Mouse (Mus musculus) heart, postnatal 0 days (tissue): ENCODE measurements at regions not wholly inside any gene's neighbourhood (a gene's known extent, or its start where the extent isn't known, plus 50 kb on each side); places are given as distances from the start of the nearest gene placed in this dataset.

Experiments
- ATAC-seq: fragments of 200-750 bp; cut with Nextera tagmentation; 2 replicates; pipeline ENCODE4 v1.8.0; 2017; ENCODE audit warnings: low read depth, moderate number of reproducible peaks, moderate library complexity; ENCODE audit not compliant: insufficient read depth
- DNase-seq: peaks from one replicate; pipeline ENCODE4 v3.0.0-alpha.2; 2016; ENCODE audit warnings: low spot score
- H3K27ac ChIP-seq: fragments of 300-500 bp; sonication (generic); 2 replicates; pipeline ENCODE4 v1.5.1; 2014; ENCODE audit warnings: low read depth, mild to moderate bottlenecking
- H3K27me3 ChIP-seq: fragments of 300-500 bp; sonication (generic); 2 replicates; pipeline ENCODE4 v1.6.1; 2014; ENCODE audit warnings: low read length, mixed read lengths; ENCODE audit not compliant: control insufficient read depth, insufficient read depth
- H3K36me3 ChIP-seq: fragments of 300-500 bp; sonication (generic); replicated peaks from 2 replicates; pipeline ENCODE4 v1.6.1; 2014; ENCODE audit warnings: low read length, mixed read lengths; ENCODE audit not compliant: control insufficient read depth, insufficient read depth
- H3K4me1 ChIP-seq: fragments of 300-500 bp; sonication (generic); 2 replicates; pipeline ENCODE4 v1.6.1; 2014; ENCODE audit warnings: antibody characterized with exemption; ENCODE audit not compliant: control insufficient read depth, insufficient read depth
- H3K4me2 ChIP-seq: fragments of 300-500 bp; sonication (generic); 2 replicates; pipeline ENCODE4 v1.6.1; 2014; ENCODE audit warnings: low read depth, mild to moderate bottlenecking, low read length, moderate library complexity
- H3K4me3 ChIP-seq: fragments of 300-500 bp; sonication (generic); 2 replicates; pipeline ENCODE4 v1.5.1; 2014; ENCODE audit warnings: low read depth, low read length
- H3K9ac ChIP-seq: fragments of 300-500 bp; sonication (generic); replicated peaks from 2 replicates; pipeline ENCODE4 v1.6.1; 2014; ENCODE audit warnings: low read depth, low read length, mixed read lengths
- H3K9me3 ChIP-seq: fragments of 300-500 bp; sonication (generic); replicated peaks from 2 replicates; pipeline ENCODE4 v1.6.1; 2016; ENCODE audit warnings: low read length; ENCODE audit not compliant: control insufficient read depth
- CTCF ChIP-seq: IDR thresholded peaks from 2 replicates; pipeline ENCODE4 v1.5.1; 2016; ENCODE audit warnings: antibody characterized with exemption, control low read depth, low read depth
- EP300 ChIP-seq: IDR thresholded peaks from 2 replicates; pipeline ENCODE4 v1.6.1; 2016; ENCODE audit warnings: antibody characterized with exemption, low read depth
- WGBS: fragments of 180-500 bp; shearing (Covaris S2); extraction: QIAGEN DNeasy Blood & Tissue Kit; methylation state at CpG from one replicate; pipeline ENCODE4 v1.1.7; 2014; 5-methylcytosine and 5-hydroxymethylcytosine counted together

DNA sequence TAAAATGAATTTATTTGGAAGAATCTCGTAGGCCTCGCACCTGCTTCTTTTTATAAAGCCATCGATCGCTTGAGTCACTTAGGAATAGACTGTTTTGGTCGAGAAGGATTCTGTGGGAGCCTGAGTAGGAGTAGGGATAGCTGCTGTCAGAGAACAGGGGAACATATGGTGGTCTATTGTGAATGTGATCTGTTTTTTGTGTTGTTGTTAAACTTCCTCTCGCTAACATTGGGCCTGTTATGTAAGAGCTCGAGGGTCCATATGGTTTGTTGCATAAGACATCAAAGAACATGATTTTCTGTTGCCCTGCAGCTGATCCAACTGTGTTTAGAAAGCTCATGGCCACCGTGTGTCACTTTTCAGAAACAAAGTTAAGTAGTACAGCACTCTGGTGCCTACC lies 126.9 kb upstream of the Jun start:
- WGBS, result 80% methylated on average over 8 of the region's 8 CpGs
- TF ChIP-seq EP300 (no peak), CTCF (no peak)
- DNase-seq, result no peak
- no peak overlapping the region for H3K4me3 ChIP-seq
- H3K27me3 ChIP-seq, result no peaks in the 10 kb centered on the region
- no peaks in the 10 kb centered on the region for H3K36me3 ChIP-seq
- H3K4me1 ChIP-seq, result no peaks in the 10 kb centered on the region
- H3K4me2 ChIP-seq, result no peak overlapping the region
- no peaks in the 10 kb centered on the region for H3K9me3 ChIP-seq
- no peak for ATAC-seq
- no peak overlapping the region for H3K27ac ChIP-seq
- no peak overlapping the region for H3K9ac ChIP-seq

DNA sequence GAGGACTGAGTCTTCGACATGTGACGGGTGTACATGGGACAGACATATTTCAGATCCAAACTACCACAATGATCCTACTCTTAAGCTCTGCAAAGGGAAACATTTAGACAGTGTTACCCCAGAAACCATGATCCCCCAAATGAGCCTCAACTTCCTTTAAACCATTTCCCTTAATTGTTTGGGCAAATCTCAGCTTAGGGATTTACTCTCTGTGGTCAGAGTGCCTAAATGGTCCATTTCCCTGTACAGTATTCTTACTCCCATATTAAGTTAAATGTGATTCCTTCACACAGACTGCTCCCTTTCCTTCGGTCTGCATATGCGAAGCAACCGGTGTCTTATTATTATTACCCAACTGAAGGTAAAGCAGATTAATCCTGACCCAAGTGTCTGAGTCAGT lies 128.4 kb upstream of the Jun start:
- no peaks in the 10 kb centered on the region for H3K27me3 ChIP-seq
- ATAC-seq (no peak), DNase-seq (no peak)
- 95% methylated on average over 5 of the region's 5 CpGs for whole genome bisulfite sequencing
- H3K9me3 ChIP-seq, result no peaks in the 10 kb centered on the region
- H3K4me2 ChIP-seq, result no peak overlapping the region
- H3K9ac ChIP-seq, result no peak overlapping the region
- H3K4me1 ChIP-seq, result peaks cover 5% of the 10 kb centered on the region; the same call in 1 of the 2 replicates
- TF ChIP-seq CTCF, result no peak
- no peak for TF ChIP-seq EP300
- H3K27ac ChIP-seq, result no peak overlapping the region
- H3K4me3 ChIP-seq, result no peak overlapping the region
- no peaks in the 10 kb centered on the region for H3K36me3 ChIP-seq

- ATAC-seq (no peak), DNase-seq (no peak)
- Histone ChIP-seq H3K4me3 (no peak overlapping the region), H3K36me3 (no peaks in the 10 kb centered on the region), H3K27me3 (no peaks in the 10 kb centered on the region), H3K27ac (no peak overlapping the region), H3K4me2 (no peak overlapping the region), H3K9me3 (no peaks in the 10 kb centered on the region), H3K9ac (no peak overlapping the region), H3K4me1 (peaks cover 5% of the 10 kb centered on the region; the same call in 1 of the 2 replicates)
- TF ChIP-seq CTCF (no peak), EP300 (no peak)
Measured at GRCm38 (mm10) chr4:95180999-95181398, 129.0 kb upstream of the Jun start.

GRCm38 (mm10) chr4:95184180-95184579 lies 132.2 kb upstream of the Jun start:
- no peak for TF ChIP-seq EP300
- TF ChIP-seq CTCF, result no peak
- Histone ChIP-seq H3K27me3 (no peaks in the 10 kb centered on the region), H3K4me3 (no peak overlapping the region), H3K27ac (no peak overlapping the region), H3K9ac (no peak overlapping the region), H3K36me3 (no peaks in the 10 kb centered on the region), H3K9me3 (no peaks in the 10 kb centered on the region), H3K4me1 (peaks cover 5% of the 10 kb centered on the region; the same call in 1 of the 2 replicates), H3K4me2 (no peak overlapping the region)
- ATAC-seq, result no peak; the same call in 1 of the 2 replicates
- no peak for DNase-seq
- WGBS, result 41% methylated on average over 4 of the region's 4 CpGs

DNA sequence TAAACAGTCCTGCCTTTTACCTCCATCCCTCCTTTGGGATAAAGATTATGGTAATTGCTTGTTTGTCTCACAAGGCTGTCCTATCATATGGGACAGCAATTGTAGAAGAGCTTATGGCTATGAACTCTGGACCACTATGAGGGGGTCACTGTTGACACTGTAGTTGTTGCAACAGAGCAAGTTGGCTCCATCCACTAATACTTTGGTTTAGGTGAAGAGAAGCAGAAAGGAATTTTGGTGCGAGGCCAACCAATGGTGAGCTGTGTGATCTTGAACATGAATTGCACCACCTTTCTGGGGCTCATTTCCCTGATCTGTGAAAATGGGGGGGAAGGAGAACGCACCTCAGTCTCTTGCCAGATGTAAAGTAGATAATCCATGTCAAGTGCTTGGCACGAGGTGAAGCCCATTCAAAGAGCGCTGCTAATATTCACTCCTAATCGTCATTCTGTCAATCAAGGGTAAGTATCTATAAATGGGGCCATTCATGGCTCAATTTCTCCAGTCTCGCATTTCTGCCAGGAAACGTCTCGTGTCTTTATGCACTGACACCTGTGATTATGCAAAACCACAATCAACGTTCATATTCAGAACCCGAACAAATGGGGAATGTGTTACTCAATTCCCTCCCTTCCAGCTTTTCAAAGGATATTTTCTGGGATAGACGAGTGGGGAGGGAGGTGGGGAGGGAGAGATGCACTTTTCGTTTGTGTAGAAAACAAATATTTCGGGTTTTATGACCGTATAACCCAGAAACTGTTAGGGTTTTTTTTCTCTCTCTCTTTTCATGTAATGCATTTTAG lies 133.3 kb upstream of the Jun start:
- TF ChIP-seq CTCF (no peak), EP300 (no peak)
- Histone ChIP-seq H3K4me1 (peaks cover 5% of the 10 kb centered on the region; the same call in 1 of the 2 replicates), H3K36me3 (no peaks in the 10 kb centered on the region), H3K4me2 (no peak overlapping the region), H3K27me3 (no peaks in the 10 kb centered on the region), H3K4me3 (no peak overlapping the region), H3K9ac (no peak overlapping the region), H3K27ac (no peak overlapping the region), H3K9me3 (no peaks in the 10 kb centered on the region)
- 78% methylated on average over 14 of the region's 14 CpGs for WGBS
- ATAC-seq (no peak), DNase-seq (no peak)

- no peak overlapping the region for H3K27ac ChIP-seq
- H3K4me1 ChIP-seq, result peaks cover 5% of the 10 kb centered on the region; the same call in 1 of the 2 replicates
- no peak for TF ChIP-seq CTCF
- no peak for TF ChIP-seq EP300
- ATAC-seq (no peak), DNase-seq (no peak)
- no peak overlapping the region for H3K4me3 ChIP-seq
- whole genome bisulfite sequencing, result 81% methylated on average over 3 of the region's 3 CpGs
- no peak overlapping the region for H3K4me2 ChIP-seq
- no peak overlapping the region for H3K9ac ChIP-seq
- no peaks in the 10 kb centered on the region for H3K9me3 ChIP-seq
- no peaks in the 10 kb centered on the region for H3K36me3 ChIP-seq
- H3K27me3 ChIP-seq, result no peaks in the 10 kb centered on the region
Measured at GRCm38 (mm10) chr4:95185916-95186200, 133.8 kb upstream of the Jun start.
